Mouse (Mus musculus) urinary bladder, postnatal 25 days (tissue): ENCODE measurements around the gene Tcea2.

Experiments
- DNase-seq: peaks from one replicate; pipeline ENCODE4 v3.0.0; 2022; ENCODE audit warnings: low spot score

Gene Tcea2

DNA sequence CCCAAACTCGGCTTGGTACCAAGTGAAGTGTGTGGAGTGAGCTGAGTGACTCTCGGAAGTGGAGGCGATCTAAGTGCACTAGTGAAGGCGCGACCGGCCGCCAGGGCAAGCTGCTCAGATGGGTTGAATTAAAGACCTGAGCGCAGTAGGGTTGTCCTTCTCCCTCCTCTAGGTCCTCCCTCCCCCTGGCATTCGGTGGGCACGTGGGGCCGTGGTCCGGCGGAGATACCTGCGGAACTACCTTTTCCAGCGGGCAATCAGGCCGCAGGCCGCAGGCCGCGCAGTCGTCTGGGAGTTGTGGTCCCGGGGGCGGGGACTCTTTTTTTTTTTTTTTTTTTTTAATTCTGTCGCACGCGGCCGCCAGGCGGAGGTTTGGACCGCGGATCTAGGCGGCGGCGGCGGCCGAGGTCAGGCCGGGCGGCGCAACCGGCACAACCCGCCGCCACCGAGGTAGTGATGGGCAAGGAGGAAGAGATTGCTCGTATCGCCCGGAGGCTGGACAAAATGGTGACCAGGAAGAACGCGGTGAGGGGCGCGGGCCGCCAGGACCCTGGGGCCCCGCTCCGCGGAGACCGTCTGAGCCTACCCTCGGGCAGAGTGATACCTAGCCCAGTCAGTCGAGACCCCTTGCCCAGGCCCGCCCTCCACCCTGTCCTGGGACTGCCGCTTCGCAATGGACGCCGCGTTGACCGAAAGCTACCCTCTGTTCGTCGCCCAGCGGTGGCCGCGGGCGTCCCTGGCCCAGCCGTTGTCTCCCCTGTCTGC, at the start of gene Tcea2:
Gene Tcea2 (plus strand): TSS at position 360 of the 765 bp plus-strand sequence.
- peak; percentile 62 for DNase-seq

DNA sequence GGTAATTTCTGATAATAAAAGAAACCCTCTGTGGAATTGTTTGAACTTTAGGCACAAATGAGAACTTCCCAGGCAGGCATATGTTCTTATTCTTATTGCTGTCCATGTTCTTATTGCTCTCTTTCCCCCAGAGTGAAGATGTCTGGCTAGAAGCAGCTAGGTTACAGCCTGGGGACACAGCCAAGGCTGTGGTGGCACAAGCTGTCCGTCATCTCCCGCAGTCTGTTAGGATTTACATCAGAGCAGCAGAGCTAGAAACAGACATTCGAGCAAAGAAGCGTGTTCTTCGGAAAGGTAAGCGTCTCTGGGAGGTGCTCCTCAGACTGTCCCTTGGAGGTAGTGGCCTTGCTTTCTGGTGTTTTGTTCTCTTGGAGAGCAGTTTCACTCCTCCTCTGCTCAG, 47.5 kb upstream of the Tcea2 start:
- DNase-seq, result no peak

DNA sequence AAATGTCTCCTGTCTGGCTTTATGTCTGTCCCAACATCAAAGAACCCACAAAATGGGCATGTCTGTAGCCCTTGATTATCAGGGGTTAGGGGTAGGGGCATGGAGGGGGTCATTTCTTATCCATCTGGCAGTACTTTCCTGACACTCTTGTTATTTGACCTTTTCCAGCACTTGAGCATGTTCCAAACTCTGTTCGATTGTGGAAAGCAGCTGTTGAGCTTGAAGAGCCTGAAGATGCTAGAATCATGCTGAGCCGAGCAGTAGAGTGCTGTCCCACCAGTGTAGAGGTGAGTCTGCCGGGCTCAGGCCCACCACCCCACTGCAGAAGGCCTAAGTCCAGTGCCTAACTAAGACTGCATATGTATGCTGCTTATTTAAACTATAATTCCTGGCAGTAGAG, 44.2 kb upstream of the Tcea2 start:
- no peak for DNase-seq

DNA sequence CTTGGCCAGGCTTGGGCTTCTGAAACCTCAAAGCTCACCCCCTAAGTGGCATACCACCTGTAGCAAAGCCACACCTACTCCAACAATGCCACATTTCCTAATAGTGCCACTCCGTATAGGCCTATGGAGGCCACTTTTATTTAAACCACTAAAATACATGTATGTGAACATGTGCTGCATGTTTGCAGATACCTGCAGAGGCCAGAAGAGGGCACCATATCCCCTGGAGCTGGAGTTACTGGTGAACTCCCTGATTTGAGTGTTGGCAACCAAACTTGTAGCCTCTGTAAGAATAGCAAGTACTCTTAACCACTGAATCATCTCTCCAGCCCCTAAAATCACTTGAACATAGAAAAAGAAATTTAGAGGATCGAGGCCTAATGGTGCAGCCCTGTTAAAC, 35.7 kb upstream of the Tcea2 start:
- no peak for DNase-seq

DNA sequence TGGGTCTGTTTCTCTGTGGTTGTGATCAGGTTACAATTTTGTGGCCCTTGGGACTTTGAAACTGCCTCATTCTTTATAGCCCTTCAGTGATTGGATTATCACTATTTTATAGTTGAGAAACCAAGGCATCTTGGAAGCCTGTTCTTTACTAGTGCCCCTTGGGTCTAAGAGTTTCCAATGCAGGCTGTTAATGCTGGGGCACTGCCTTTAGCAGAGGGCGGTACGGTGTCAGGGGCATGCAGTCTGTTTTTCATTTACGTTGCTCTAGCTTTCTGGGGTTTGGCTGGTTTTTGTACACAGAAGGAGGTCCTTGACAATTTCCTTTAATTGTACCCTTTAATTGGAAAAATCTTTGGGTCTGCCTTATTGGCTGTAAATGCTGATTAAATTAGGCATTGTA, 34.4 kb upstream of the Tcea2 start:
- no peak for DNase-seq

DNA sequence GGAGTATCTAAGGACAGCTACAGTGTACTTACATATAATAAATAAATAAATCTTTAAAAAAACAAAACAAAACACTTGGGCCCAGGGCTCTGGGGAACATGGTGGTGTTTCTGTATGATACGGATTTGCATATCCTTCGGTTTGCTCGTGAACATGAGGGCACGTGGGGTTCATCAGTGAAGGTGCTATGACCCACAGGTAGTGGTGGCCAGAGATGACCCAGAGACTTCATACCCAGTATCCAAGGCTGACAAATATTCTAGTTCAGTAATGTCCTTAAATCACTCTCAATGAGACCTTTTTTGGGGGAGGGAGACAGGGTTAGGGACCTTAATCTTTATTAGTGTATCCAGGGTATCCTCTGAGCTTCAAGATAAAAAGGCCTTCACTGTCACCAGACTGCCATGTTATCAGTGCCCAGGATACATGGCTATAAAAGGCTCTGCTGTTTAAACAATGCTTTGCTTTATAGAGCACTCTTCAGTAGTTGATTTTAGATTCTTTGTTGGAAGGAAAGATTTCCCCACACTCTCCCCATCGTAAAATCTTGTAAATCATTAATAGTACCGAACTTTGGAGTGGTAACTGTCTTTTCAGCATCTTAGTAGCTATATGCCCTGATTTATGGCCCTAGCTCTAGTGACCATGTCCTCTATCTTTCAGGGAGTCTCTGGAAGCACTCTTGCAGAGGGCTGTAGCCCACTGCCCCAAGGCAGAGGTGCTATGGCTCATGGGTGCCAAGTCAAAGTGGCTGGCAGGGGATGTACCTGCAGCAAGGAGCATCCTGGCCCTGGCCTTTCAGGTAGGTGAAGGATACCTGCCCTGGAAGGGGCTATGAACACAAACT, 33.3 kb upstream of the Tcea2 start:
- no peak for DNase-seq

DNA sequence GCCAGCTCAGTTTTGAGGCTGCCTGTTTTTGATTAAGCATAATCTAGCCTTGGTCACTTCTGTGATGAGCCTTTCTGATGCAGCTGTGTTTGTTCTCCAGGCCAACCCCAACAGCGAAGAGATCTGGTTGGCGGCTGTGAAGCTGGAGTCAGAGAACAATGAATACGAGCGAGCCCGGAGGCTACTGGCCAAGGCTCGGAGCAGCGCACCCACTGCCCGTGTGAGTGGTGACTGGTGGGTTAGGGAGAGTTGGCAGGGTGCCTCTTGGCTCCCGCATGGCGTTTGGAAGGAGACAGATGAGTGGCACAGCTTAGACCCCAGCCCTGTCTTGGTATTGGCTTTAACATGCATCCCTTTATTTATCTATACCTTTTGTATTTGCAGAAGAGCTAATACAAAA, 31.2 kb upstream of the Tcea2 start:
- no peak for DNase-seq

DNA sequence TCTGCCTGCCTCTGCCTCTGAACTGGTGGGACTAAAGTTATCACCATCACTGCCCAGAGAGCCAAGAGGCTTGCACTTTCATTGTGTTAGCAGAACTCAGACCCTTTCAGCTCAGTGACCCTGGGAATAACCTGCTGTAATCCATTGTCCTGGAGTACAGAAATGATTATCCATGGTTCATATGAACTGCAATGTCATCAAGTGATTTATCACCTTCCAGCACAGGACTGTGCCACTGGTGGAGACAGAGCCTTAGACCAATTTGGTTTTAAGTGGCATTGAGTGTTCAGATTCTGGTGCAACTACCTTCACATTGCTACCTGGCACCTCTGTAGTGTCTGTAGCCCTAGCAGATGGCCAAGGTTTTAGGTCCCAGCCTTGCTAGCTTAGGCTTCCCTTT, 27.0 kb upstream of the Tcea2 start:
- DNase-seq, result no peak

DNA sequence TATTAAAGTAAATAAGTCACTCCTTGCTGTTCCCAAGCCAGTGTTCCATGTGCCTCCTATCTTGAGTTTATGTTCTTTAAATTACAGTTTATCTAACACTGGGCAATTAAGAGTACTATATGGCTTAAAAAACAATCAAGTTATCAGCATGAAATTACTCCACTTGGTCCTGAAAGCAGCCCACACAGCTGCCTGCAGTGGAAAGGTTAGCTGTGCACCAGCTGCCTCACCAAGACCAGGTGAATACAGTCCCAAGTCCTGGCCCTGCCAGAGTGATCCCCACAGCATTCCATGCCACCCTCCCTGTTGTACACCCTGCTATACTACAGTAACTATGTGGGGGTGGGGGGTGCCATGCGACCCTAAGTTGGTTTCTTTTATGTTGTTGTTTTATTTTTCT, 26.6 kb upstream of the Tcea2 start:
- no peak for DNase-seq

DNA sequence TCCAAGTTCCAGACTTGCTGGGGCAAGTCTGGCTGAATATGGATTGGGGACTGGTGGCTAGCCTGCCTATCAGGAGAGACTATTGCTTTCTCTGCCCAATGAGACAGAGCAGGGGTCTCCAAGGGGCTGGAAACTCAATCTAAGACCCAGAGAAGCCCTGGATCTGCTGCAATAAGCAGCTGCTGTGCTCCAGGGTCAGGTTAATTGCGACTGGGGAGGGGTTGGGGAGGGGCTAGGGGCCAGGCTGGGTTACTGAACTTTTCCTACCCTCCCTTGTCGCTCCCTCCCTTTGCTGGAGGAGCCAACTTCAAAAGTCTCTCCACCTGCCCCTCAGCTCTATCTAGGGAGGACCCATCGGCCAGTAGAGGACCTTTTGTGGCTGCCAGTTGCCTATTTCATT, 23.4 kb upstream of the Tcea2 start, which contains the start of gene Gm29797:
Gene Gm29797 (plus strand): TSS at position 301 of the 400 bp plus-strand sequence.
- no peak for DNase-seq

DNA sequence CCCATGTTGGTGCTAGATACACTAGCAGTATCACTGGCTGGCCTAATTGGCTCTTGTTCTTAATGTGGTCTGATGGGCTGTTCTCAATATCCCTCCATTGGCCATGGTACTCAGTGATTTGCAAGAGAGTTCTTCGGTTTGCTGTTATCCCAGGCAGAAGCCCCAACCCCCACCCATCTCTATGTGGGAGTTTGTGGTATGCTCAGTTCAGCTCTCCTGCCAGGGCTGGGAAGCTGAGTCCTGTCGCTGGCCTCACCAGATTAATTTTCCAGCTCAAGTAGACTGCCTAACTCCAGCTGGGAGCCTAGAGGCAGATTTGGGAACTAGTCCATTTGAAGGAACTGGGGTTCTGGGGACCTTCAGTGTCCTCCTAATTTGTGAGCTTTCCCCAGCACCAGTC, 22.7 kb upstream of the Tcea2 start:
- no peak for DNase-seq

DNA sequence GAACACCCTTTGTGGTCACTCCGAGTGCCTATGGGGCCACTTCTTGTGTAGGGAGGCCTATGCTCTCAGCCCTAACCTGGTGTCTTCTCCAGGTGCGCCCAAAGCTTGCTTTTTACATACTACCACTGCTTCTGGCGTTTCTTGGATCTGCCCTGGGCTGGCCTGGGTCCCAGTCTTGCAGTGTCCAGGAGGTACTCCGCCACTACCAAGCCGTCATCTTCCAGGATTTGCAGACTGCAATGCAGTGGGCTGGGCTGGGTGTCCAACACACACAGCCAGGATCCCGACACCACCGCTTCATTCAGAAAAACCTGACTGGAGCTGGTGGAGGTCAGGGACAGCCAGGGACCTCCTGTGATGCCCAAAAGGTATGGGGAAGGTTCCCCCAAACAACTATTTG, 21.6 kb upstream of the Tcea2 start:
- DNase-seq, result no peak

DNA sequence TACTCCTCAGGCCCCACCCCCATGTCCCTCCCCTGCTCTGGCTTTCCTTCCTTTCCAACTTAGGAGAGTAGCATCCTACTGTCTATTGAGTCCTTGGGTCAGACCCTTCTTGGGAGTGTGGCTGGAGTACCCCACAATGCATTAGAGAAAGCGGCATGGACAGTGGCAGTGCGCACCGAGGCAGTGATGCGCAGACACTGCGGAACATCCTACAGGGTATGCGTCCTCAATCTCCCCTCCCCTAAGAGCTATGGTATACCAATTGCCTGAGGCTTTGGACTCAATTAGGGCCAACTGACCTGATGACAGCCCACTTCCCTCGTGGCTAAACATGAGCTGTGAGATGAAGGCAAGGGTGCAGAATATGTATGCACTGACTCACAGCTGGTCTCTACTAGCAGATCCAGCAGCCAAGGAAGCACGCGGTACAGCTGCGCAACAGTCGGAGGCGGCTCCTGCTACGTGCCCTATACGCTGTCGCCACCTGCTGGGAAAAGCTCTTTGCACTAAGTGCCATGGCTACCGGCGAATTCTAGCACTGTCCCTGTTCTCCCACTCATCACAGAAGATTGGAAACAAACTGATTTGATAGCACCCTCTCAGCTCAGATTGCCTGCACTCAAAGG, 21.1 kb upstream of the Tcea2 start:
- peak; percentile 37 for DNase-seq

DNA sequence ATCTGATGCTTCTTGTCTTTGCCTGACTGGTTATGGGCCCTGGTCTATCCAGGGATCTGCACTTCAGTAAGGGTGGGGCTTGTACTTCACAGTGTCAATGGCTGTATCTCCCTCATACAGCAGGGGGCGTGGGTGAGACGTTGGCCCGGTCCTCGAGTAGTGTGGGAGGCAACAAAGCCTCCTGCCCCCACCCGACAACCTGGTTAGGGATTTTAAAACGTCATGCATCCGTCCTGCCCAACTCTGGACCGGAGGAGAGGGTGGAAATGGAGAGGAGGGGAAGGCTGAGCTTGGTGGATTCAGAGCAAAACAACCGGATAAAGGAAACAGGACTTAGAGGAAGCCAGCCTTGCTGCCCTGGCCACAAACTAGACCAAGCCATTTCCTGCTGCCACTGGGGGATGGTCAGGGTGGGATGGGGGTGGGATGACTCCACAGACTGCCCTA, 20.5 kb upstream of the Tcea2 start:
- DNase-seq, result peak; percentile 64

DNA sequence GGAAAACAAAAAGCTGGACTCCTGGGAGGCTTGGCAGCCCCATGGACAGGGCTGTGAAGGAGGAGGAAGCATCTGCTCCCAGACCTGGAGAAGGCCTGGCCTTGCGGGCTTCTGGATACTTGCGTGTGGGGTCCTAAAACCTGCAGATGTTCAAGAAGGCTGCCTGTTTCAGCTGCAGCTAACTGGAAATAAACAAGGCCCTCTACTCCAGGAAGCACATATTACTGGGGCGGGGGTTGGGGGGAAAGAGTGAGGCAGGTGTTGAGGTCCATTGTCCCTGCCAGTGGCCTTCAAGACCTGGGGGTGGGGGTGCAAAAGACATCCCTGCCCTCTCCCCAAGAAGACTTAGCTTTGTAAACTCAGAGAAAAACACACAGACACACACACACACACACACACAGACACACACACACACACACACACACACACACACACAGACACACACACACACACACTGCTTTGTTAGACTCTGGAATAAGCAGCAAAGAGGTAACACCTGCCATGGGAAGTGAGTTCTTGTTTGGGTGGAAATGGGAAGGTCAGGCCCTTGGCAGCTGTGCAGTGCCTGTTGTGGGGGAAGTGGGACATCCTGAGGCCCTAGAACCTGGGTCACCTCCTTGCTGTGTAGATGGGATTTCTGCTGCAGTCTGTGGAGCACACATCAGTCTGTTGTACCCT, 17.4 kb upstream of the Tcea2 start:
- no peak for DNase-seq

DNA sequence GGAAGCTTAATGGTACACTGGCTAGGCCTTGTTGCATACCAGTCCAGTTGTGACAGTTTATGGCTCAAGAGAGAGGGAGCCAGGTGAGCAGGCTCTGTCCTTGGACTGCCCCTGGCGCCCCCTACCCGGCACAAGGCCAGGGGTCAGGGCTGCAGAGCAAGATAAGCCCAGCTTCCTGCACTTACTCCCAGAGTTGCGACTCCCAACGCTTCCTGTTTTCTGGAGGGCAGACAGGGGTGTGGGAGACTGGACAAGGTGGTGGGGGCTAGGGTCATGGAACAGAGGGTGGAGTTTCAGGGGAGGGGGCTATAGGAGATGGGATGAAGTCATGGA, 16.8 kb upstream of the Tcea2 start:
- no peak for DNase-seq

DNA sequence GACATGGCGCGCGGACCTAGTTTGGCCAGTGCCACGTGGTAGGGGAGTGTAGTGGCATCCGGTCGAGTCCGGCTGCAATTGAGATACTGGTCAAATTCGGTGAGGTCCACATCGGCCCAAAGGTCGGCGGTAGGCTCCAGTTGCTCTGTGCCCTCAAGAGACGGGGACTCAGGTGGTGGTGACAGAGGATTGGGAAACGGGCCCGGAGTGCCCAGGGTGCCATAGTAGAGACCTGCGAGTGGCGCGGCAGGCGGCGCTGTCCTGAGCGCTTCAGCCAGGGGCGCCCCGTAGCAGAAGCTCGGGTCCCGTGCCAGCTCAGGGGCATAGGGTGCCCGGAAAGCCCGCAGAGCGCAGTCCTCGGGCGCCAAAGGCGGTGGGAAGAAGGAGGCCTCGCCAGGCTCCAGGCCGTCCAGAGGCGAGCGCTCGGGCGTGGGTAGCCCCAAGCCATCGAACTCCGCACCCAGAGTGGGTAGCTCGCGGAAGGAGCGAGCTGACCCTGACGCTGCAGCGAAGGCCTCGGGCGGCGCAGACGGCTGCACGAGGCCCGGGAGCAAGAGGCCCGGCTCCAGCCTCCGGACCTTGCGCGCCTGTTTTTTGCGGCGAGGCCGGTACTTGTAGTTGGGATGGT, 9.7 kb upstream of the Tcea2 start:
- DNase-seq, result no peak

DNA sequence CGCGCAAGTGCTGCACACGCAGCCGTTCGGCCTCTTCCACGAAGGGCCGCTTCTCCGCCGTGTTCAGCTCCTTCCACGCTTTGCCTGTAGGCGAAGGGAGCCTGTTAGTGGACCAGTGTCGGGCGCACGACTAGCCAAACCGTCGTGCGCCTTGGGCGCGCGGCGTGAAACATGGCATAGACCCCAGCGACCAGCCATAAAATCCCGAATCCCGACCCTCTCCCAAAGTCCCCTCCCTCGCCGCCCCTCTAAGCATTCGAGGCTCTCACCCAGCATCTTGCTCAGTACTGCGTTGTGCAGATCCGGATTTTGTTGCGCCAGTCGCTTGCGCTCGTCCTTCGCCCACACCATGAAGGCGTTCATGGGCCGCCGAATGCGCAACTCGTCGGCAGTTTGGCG, 9.2 kb upstream of the Tcea2 start:
- no peak for DNase-seq

DNA sequence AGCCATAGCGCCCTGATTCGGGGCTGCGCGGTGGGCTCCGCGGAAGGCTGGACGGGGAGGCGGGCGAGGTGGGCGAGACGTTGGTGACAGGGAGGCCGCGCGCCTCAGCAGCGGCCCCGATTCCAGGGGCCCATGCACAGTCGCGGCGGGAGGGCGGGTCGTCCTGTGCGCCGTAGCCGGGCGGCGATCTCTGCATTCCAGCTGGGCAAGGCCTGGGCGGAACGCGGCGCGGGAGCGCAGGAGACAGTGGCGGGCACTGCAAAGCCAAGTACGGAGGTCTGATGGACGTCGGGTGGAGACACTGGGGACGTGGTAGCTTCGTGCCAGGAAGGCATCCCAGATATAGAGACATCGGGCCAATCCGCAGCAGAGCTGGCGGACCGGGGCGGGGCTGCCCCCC, 8.8 kb upstream of the Tcea2 start, which contains the start of gene Sox18:
Gene Sox18 (minus strand): TSS at position 315 of the 400 bp plus-strand sequence.
- DNase-seq, result no peak

DNA sequence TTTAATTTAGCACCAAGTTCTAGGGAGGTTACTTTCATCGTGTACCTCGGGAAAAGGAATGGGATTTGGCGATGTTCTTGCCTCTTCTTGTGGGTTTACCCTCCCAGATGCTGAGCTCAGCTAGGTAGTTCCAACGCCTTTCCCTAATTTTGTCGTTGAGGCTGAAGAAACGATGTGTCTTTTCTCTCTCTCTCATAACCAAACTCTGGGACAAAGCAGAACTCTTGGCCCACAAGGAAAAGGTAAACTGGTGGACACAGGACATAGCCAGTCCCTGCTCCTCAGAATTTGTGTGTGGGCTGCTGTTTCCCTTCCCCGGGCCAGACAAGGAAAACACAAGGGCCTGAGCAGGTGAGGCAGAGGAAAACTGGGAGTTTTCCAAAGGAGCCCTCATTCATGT, 8.1 kb upstream of the Tcea2 start:
- DNase-seq, result no peak

DNA sequence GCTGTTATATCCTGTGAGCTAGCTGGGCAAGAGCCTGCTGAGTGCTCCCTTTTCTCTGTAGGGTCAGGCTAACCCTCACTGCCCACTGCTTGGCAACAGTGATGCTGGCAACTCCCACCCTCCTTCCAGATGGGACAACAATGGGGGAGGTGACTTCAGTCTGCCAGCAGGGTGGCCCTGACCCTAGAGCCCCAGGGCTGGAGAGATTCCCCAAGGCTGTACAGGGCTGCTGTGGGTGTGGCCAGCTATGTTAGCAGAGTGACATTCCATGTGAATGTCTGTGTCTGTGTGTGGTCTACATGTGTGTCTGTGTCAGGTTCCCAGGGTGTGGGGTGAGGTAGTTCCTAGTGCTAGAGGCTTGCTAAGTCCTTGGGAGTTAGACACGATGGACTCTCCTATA, 6.6 kb upstream of the Tcea2 start:
- no peak for DNase-seq

DNA sequence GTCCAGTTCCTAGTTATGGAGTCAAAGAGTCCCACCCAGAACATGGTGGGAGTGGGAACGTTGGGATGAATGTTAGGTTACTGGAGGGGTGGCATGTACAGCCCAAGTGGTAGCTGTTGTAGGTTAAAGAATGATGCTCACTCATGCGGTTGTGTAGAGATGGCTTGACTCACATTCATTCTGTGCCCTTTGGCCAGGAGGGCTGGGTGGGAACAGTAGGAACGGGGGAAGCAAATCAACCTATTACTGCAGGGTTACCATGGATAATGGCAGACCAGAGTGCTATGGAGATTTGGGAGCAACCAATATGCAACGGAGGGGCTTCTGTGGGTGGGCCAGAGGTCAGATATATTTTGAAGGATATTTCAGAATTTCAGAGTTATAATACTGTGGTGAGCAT, 5.2 kb upstream of the Tcea2 start:
- DNase-seq, result no peak
